Mouse (Mus musculus): Measurements from ENCODE around the gene Nckipsd. TPM values are rescaled to one million over a fixed set of nuclear protein-coding genes. Genes with fewer than 3 reads are reported as not detected.

Nckipsd gene
- polyA plus RNA-seq, 1 experiment = 8.7 TPM

- H3K4me3 ChIP-seq (ENCODE audit: insufficient read depth, low read length) = no peak overlapping the region
Observed at GRCm38 (mm10) chr9:108855335-108855734, 47.2 kb downstream of the Nckipsd start.

GRCm38 (mm10) chr9:108858792-108859527 is 50.8 kb downstream of the Nckipsd start:
- Histone ChIP-seq H3K4me1 (ENCODE audit: control insufficient read depth, insufficient read depth, low read length) (no peaks in the 10 kb centered on the region), H3K27ac (ENCODE audit: insufficient read depth, low read length) (no peak overlapping the region), H3K4me3 (ENCODE audit: insufficient read depth, low read length) (no peak overlapping the region)
- no peak for TF ChIP-seq POLR2A (IDR thresholded peaks at IDR 0.05; ENCODE audit: low read depth, low read length)
- TF ChIP-seq CTCF (IDR thresholded peaks at IDR 0.05; ENCODE audit: borderline replicate concordance, insufficient read depth, low read length) = no peak

More at GRCm38 (mm10) chr9:108855335-108855734, 47.2 kb downstream of the Nckipsd start:
- Histone ChIP-seq H3K27ac (ENCODE audit: insufficient read depth, low read length) (no peak overlapping the region), H3K4me1 (ENCODE audit: control insufficient read depth, insufficient read depth, low read length) (no peaks in the 10 kb centered on the region)
- TF ChIP-seq CTCF (IDR thresholded peaks at IDR 0.05; ENCODE audit: borderline replicate concordance, insufficient read depth, low read length) (no peak), POLR2A (IDR thresholded peaks at IDR 0.05; ENCODE audit: low read depth, low read length) (no peak)

Other genes starting within 250 kb of the Nckipsd start
- 176 and 180 TPM in 2 replicates for gene Impdh2, start 248.1 kb upstream of the Nckipsd start, polyA plus RNA-seq (2011; ENCODE audit: insufficient read length, low read depth, missing spikeins)
- 19.5 and 25.5 TPM in 2 replicates for gene Ndufaf3, start 240.9 kb upstream of the Nckipsd start, polyA plus RNA-seq (2011; ENCODE audit: insufficient read length, low read depth, missing spikeins)
- gene Dalrd3, start 238.5 kb upstream of the Nckipsd start, polyA plus RNA-seq (2011; ENCODE audit: insufficient read length, low read depth, missing spikeins) = 29.2 and 38.2 TPM in 2 replicates
- gene Wdr6, start 229.6 kb upstream of the Nckipsd start, polyA plus RNA-seq (2011; ENCODE audit: insufficient read length, low read depth, missing spikeins) = 40.4 and 42.8 TPM in 2 replicates
- gene P4htm, start 210.7 kb upstream of the Nckipsd start, polyA plus RNA-seq (2011; ENCODE audit: insufficient read length, low read depth, missing spikeins) = 3.4 and 4.8 TPM in 2 replicates
- gene Arih2, start 159.0 kb upstream of the Nckipsd start, polyA plus RNA-seq (2011; ENCODE audit: insufficient read length, low read depth, missing spikeins) = 65.9 and 73.9 TPM in 2 replicates
- 35.0 and 36.6 TPM in 2 replicates for gene Slc25a20, start 146.3 kb upstream of the Nckipsd start, polyA plus RNA-seq (2011; ENCODE audit: insufficient read length, low read depth, missing spikeins)
- 61.9 and 78.8 TPM in 2 replicates for gene Prkar2a, start 119.1 kb upstream of the Nckipsd start, polyA plus RNA-seq (2011; ENCODE audit: insufficient read length, low read depth, missing spikeins)
- 83.0 and 93.8 TPM in 2 replicates for gene Ip6k2, start 24.6 kb upstream of the Nckipsd start, polyA plus RNA-seq (2011; ENCODE audit: insufficient read length, low read depth, missing spikeins)
- 0.23 and 0.42 TPM in 2 replicates for gene Celsr3, start 18.0 kb downstream of the Nckipsd start, polyA plus RNA-seq (2011; ENCODE audit: insufficient read length, low read depth, missing spikeins)
- gene Slc26a6, start 44.9 kb downstream of the Nckipsd start, polyA plus RNA-seq (2011; ENCODE audit: insufficient read length, low read depth, missing spikeins) = 9.7 and 10.1 TPM in 2 replicates
- not detected in 2 replicates for gene Tmem89, start 106.3 kb downstream of the Nckipsd start, polyA plus RNA-seq (2011; ENCODE audit: insufficient read length, low read depth, missing spikeins)
- gene Uqcrc1, start 128.3 kb downstream of the Nckipsd start, polyA plus RNA-seq (2011; ENCODE audit: insufficient read length, low read depth, missing spikeins) = 165 and 176 TPM in 2 replicates
- 48.8 and 70.7 TPM in 2 replicates for gene Col7a1, start 145.2 kb downstream of the Nckipsd start, polyA plus RNA-seq (2011; ENCODE audit: insufficient read length, low read depth, missing spikeins)
- 1.7 and 1.9 TPM in 2 replicates for gene Ucn2, start 177.6 kb downstream of the Nckipsd start, polyA plus RNA-seq (2011; ENCODE audit: insufficient read length, low read depth, missing spikeins)
- gene Pfkfb4, start 183.4 kb downstream of the Nckipsd start, polyA plus RNA-seq (2011; ENCODE audit: insufficient read length, low read depth, missing spikeins) = 6.0 and 7.1 TPM in 2 replicates
- 230 and 252 TPM in 2 replicates for gene Shisa5, start 230.2 kb downstream of the Nckipsd start, polyA plus RNA-seq (2011; ENCODE audit: insufficient read length, low read depth, missing spikeins)

All from embryonic fibroblast, embryonic 13.5 days (primary cell).